Comparison of ENCODE assay signal across 20 mouse cellular contexts in genomic region chr1:77501363-77501933, GRCm38 (mm10). TPM values are rescaled to one million over a fixed set of nuclear protein-coding genes. Genes with fewer than 3 reads are reported as not detected.
DNase-seq lines count a peak whose midpoint lies in the region; ATAC-seq and TF ChIP-seq lines count a peak whose summit lies in the region.
"Had no signal": no experiment of that assay in that cellular context is flagged by ENCODE, and none has a peak within 500 bp of the region (broad histone marks: within the 10 kb centered on the region; RNA-seq: fewer than 3 reads in every experiment).

No protein-coding gene starts in this region.

- no peak for TF ChIP-seq EP300 in liver, postnatal 0 days (IDR thresholded peaks at IDR 0.05; ENCODE audit: low read depth)

- H3K36me3 ChIP-seq in forebrain, embryonic 15.5 days = no peaks in the 10 kb centered on the region
- H3K36me3 ChIP-seq in hindbrain, embryonic 16.5 days (ENCODE audit: control insufficient read depth, insufficient read depth, low read length) = no peaks in the 10 kb centered on the region
- H3K36me3 ChIP-seq in midbrain, postnatal 0 days (ENCODE audit: insufficient read depth, low read length) = no peaks in the 10 kb centered on the region
- H3K36me3 ChIP-seq in liver, postnatal 0 days (replicated peaks; ENCODE audit: insufficient read depth, low read length) = no peaks in the 10 kb centered on the region
- H3K36me3 ChIP-seq: G1E; liver, embryonic 13.5 days had no signal

- H3K4me3 ChIP-seq in forebrain, embryonic 15.5 days = peak overlapping the region; percentile 18; the same call in 1 of the 2 replicates
- no peak overlapping the region for H3K4me3 ChIP-seq in hindbrain, embryonic 16.5 days (ENCODE audit: low read length)
- no peak overlapping the region for H3K4me3 ChIP-seq in midbrain, postnatal 0 days (ENCODE audit: low read depth, low read length)
- H3K4me3 ChIP-seq in liver, postnatal 0 days (ENCODE audit: low read depth, low read length) = no peak overlapping the region
- H3K4me3 ChIP-seq: embryonic facial prominence, embryonic 15.5 days; heart, embryonic 12.5 days; limb, embryonic 10.5 days; liver, embryonic 13.5 days had no signal

- peak; percentile 56 for DNase-seq in brain, embryonic 14.5 days (ENCODE audit: low read depth)
- no peak for DNase-seq in midbrain, postnatal 0 days (ENCODE audit: low spot score)
- DNase-seq in liver, postnatal 0 days = no peak
- no peak for DNase-seq in right cerebral cortex, postnatal 36 days (ENCODE audit: low spot score in 2 of 2)
- DNase-seq in gastrocnemius, postnatal 4 days (ENCODE audit: low spot score in 2 of 2) = no peak
- DNase-seq: cerebellum, adult 11-12 months; gastrocnemius, postnatal 25 days; heart, postnatal 4 days; kidney, adult 18-20 months; kidney, postnatal 36 days; liver, embryonic 13.5 days; lung, postnatal 10 days; thymus, postnatal 4 days had no signal

- H3K27me3 ChIP-seq in forebrain, embryonic 15.5 days = no peaks in the 10 kb centered on the region
- H3K27me3 ChIP-seq in hindbrain, embryonic 16.5 days (replicated peaks; ENCODE audit: control insufficient read depth, insufficient read depth, low read length) = no peaks in the 10 kb centered on the region
- no peaks in the 10 kb centered on the region for H3K27me3 ChIP-seq in midbrain, postnatal 0 days (ENCODE audit: insufficient read depth, low read length)
- H3K27me3 ChIP-seq in liver, postnatal 0 days (ENCODE audit: insufficient read depth, low read length) = no peaks in the 10 kb centered on the region
- H3K27me3 ChIP-seq: embryonic facial prominence, embryonic 15.5 days; heart, embryonic 12.5 days; liver, embryonic 13.5 days had no signal

- no peak overlapping the region; the same call in 1 of the 2 replicates for H3K27ac ChIP-seq in forebrain, embryonic 15.5 days (replicated peaks)
- H3K27ac ChIP-seq in hindbrain, embryonic 16.5 days (ENCODE audit: low read depth, low read length) = no peak overlapping the region
- H3K27ac ChIP-seq in midbrain, postnatal 0 days (ENCODE audit: low read depth, low read length) = no peak overlapping the region
- no peak overlapping the region for H3K27ac ChIP-seq in liver, postnatal 0 days (ENCODE audit: low read depth)
- H3K27ac ChIP-seq: embryonic facial prominence, embryonic 15.5 days; limb, embryonic 10.5 days; liver, embryonic 13.5 days; stomach, postnatal 0 days had no signal

- WGBS in forebrain, embryonic 15.5 days = 35% methylated on average over 13 of the region's 13 CpGs
- 41% methylated on average over 13 of the region's 13 CpGs for WGBS in hindbrain, embryonic 16.5 days
- WGBS in midbrain, postnatal 0 days = 38% methylated on average over 13 of the region's 13 CpGs
- WGBS in liver, postnatal 0 days (ENCODE audit: insufficient replicate concordance) = 74% methylated on average over 13 of the region's 13 CpGs

- ATAC-seq in forebrain, embryonic 15.5 days (replicated peaks) = no peak
- ATAC-seq in hindbrain, embryonic 16.5 days = no peak
- no peak for ATAC-seq in midbrain, postnatal 0 days (ENCODE audit: low FRiP score)
- no peak for ATAC-seq in liver, postnatal 0 days

- no peak for TF ChIP-seq POLR2A in brain, embryonic 14.5 days (IDR thresholded peaks at IDR 0.05; ENCODE audit: borderline replicate concordance, extremely low read depth, insufficient read depth, insufficient read length, poor library complexity, severe bottlenecking)

- H3K9me3 ChIP-seq in forebrain, embryonic 15.5 days = no peaks in the 10 kb centered on the region
- H3K9me3 ChIP-seq in hindbrain, embryonic 16.5 days (ENCODE audit: control insufficient read depth, low read length) = no peaks in the 10 kb centered on the region
- no peaks in the 10 kb centered on the region for H3K9me3 ChIP-seq in midbrain, postnatal 0 days (ENCODE audit: low read length)
- H3K9me3 ChIP-seq in liver, postnatal 0 days (ENCODE audit: low read length) = no peaks in the 10 kb centered on the region
- H3K9me3 ChIP-seq: embryonic facial prominence, embryonic 15.5 days; heart, embryonic 12.5 days; limb, embryonic 10.5 days; liver, embryonic 13.5 days had no signal

- TF ChIP-seq CTCF in brain, embryonic 14.5 days (IDR thresholded peaks at IDR 0.05; ENCODE audit: borderline replicate concordance, extremely low read depth, insufficient read depth, insufficient read length) = no peak
- TF ChIP-seq CTCF in midbrain, postnatal 0 days (IDR thresholded peaks at IDR 0.05) = no peak
- TF ChIP-seq CTCF in liver, postnatal 0 days (IDR thresholded peaks at IDR 0.05; ENCODE audit: low read depth) = no peak

- peak overlapping the region; percentile 6; the same call in 1 of the 2 replicates for H3K9ac ChIP-seq in forebrain, embryonic 15.5 days (replicated peaks)
- 0 out of 2 replicates have a peak overlapping the region, but pooled peaks have one; percentile 11 for H3K9ac ChIP-seq in hindbrain, embryonic 16.5 days (ENCODE audit: low read depth, low read length)
- no peak overlapping the region for H3K9ac ChIP-seq in midbrain, postnatal 0 days (replicated peaks; ENCODE audit: low read length, poor library complexity, severe bottlenecking)
- no peak overlapping the region for H3K9ac ChIP-seq in liver, postnatal 0 days (replicated peaks)
- H3K9ac ChIP-seq: embryonic facial prominence, embryonic 15.5 days; heart, embryonic 12.5 days; liver, embryonic 13.5 days had no signal

- peaks cover 94% of the 10 kb centered on the region for H3K4me1 ChIP-seq in forebrain, embryonic 15.5 days
- H3K4me1 ChIP-seq in hindbrain, embryonic 16.5 days (ENCODE audit: control insufficient read depth, insufficient read depth, low read depth, low read length) = peaks cover 23% of the 10 kb centered on the region
- no peaks in the 10 kb centered on the region for H3K4me1 ChIP-seq in midbrain, postnatal 0 days (ENCODE audit: insufficient read depth, low read length)
- no peaks in the 10 kb centered on the region for H3K4me1 ChIP-seq in liver, postnatal 0 days (ENCODE audit: insufficient read depth)

- peak overlapping the region; percentile 57 for H3K4me2 ChIP-seq in forebrain, embryonic 15.5 days (replicated peaks)
- peak overlapping the region; percentile 37 for H3K4me2 ChIP-seq in hindbrain, embryonic 16.5 days (ENCODE audit: low read length)
- peak overlapping the region; percentile 29 for H3K4me2 ChIP-seq in midbrain, postnatal 0 days (ENCODE audit: low read depth, low read length, poor library complexity, severe bottlenecking)
- H3K4me2 ChIP-seq in liver, postnatal 0 days (ENCODE audit: low read depth, low read length) = no peak overlapping the region
- H3K4me2 ChIP-seq: embryonic facial prominence, embryonic 15.5 days; heart, embryonic 12.5 days; liver, embryonic 13.5 days had no signal

RNA-seq across cellular contexts. Expression of gene Epha4, which starts 13.4 kb away (rescaled TPM):
- 56.5 and 61.0 TPM in 2 replicates for polyA plus RNA-seq in brain, embryonic 14.5 days (2012; rRNA removed)
- polyA plus RNA-seq in forebrain, embryonic 15.5 days (2015; fragmentation: Nextera tagmentation; extraction: Ambion mirVana) = 93.3 and 95.7 TPM in 2 replicates
- polyA plus RNA-seq in hindbrain, embryonic 16.5 days (2015; fragmentation: Nextera tagmentation; extraction: Ambion mirVana) = 37.7 and 40.8 TPM in 2 replicates
- total RNA-seq in midbrain, postnatal 0 days (2014; rRNA removed) = 66.6 and 68.8 TPM in 2 replicates
- polyA plus RNA-seq in midbrain, postnatal 0 days (2015; fragmentation: Nextera tagmentation; extraction: Ambion mirVana) = 23.3 and 26.6 TPM in 2 replicates
- polyA plus RNA-seq in liver, postnatal 0 days (2015; fragmentation: Nextera tagmentation; extraction: Ambion mirVana) = 0.34 and 0.51 TPM in 2 replicates
- total RNA-seq in gastrocnemius, postnatal 4 days (2021) = 10 to 100 TPM; 10.7 to 12.8 TPM
- polyA plus RNA-seq: G1E had no signal

Comparison
In these comparisons a context has a peak if more than half of its experiments do, and no peak if none do; other contexts are left out.
1. H3K9ac ChIP-seq: peak in forebrain, embryonic 15.5 days (single experiment) and hindbrain, embryonic 16.5 days (single experiment); none in midbrain, postnatal 0 days (single experiment) and liver, postnatal 0 days (single experiment).
2. RNA of gene Epha4, which starts 13.4 kb away (polyA plus RNA-seq): 93.3 to 95.7 TPM in forebrain, embryonic 15.5 days, 56.5 to 61.0 TPM in brain, embryonic 14.5 days, 37.7 to 40.8 TPM in hindbrain, embryonic 16.5 days and 23.3 to 26.6 TPM in midbrain, postnatal 0 days; 0.34 to 0.51 TPM in liver, postnatal 0 days; every median in the first group is over 10 times any median in the second.